Mouse (Mus musculus) embryonic fibroblast, embryonic 13.5 days (primary cell): ENCODE measurements around the gene Acer1.

Experiments used
- CTCF ChIP-seq: IDR thresholded peaks from 2 replicates; pipeline ENCODE4 v1.5.1; 2011; ENCODE audit warnings: mild to moderate bottlenecking, control low read depth, low read length, moderate library complexity, borderline replicate concordance; ENCODE audit not compliant: insufficient read depth
- POLR2A ChIP-seq: IDR thresholded peaks from 2 replicates; pipeline ENCODE4 v1.6.1; 2011; ENCODE audit warnings: low read depth, mild to moderate bottlenecking, control low read depth, low read length, moderate library complexity

DNA sequence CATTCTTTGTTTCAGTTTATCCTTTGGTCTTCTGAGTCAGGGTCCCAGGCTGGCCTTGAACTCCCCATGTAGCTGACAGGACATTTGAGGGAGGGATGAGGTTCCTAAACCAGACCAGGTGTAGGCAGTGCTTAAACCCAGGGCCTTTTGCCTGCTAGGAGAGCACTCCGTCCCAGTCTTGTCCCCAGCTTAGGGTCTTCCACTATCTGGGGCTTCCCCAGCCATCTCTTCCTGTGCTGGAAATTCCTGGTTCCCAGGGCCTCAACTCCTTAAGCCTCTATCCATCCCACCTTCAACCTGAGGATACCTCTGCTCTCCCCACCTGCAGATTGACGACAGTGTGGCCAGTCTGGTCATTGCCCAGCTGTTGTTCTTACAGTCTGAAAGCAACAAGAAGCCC, 9.0 kb upstream of the Acer1 start:
- TF ChIP-seq POLR2A, result no peak
- TF ChIP-seq CTCF, result no peak
